Mouse (Mus musculus) brain, embryonic 14.5 days (tissue): ENCODE data around the gene N4bp2.

Experiments used
- CTCF ChIP-seq: fragments of 200-500 bp; IDR thresholded peaks from 2 replicates; pipeline ENCODE4 v1.5.1; 2012; ENCODE audit warnings: inconsistent platforms, mild to moderate bottlenecking, moderate library complexity, borderline replicate concordance; ENCODE audit not compliant: insufficient read depth, insufficient read length; ENCODE audit errors: extremely low read depth
- POLR2A ChIP-seq: fragments of 200-500 bp; IDR thresholded peaks from 2 replicates; pipeline ENCODE4 v1.6.1; 2012; ENCODE audit warnings: mild to moderate bottlenecking, inconsistent platforms, borderline replicate concordance; ENCODE audit not compliant: poor library complexity, insufficient read depth, insufficient read length, severe bottlenecking; ENCODE audit errors: extremely low read depth

- TF ChIP-seq CTCF: no peak
- TF ChIP-seq POLR2A: no peak
Measured at GRCm38 (mm10) chr5:65760041-65760440, 3.3 kb upstream of the N4bp2 start.
